Mouse (Mus musculus) spleen, postnatal 36 days (tissue): ENCODE data around the gene Olfr239.
"Not testable (repeated sequence)": the region's sequence is repeated elsewhere in the genome, so short reads cannot be mapped to it uniquely, and the experiment has no call there.

Experiments used
- DNase-seq, 2 experiments: peaks; one replicate each; pipeline ENCODE4 v3.0.0; 2022; ENCODE audit warnings: low spot score in 2 of 2, mixed read lengths in 1 of 2

Olfr239 gene

GRCm38 (mm10) chr17:33191002-33191401 is at the start of gene Olfr239:
Olfr239 (plus strand) TSS chr17:33191302.
- DNase-seq = not testable (repeated sequence)

DNA sequence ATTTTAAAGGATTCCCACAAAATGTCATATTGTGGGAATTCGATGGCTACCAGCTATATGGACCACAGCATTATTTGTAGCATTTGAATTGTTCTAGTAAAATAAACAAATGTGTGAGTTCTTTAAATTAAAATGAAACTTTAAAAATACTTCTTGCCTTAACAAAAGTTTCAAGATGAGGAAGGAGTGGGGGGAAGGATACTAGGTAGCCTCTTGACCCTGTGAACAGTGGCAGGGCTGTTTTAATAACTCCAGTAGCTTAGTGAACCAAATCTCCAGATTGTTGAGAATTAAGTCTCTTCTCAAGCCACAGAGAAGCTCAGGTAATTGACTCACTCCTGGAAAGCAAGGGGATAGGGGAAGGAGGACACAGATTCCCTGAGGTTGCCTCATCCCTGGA is 23.0 kb upstream of the Olfr239 start, which contains the start of gene Olfr55:
Olfr55 (plus strand) TSS at position 301 of the 400 bp plus-strand sequence.
- DNase-seq = not testable (repeated sequence)

DNA sequence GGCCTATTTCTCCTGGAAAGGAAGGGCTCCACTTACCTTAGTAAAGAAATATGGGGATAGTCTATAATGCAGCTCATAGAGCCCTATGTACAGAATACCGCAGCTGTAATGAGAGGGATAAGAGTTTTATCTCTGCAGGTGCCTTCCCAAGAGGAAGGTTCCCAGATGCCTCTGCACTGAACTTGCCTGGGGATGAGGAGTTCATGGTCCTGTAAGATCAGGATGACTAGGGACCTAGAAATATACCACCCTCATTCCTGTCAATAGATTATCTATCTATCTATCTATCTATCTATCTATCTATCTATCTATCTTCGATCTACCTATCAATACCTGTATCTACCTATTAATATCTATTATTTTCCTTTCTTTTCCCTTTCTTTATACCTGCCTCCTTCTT is 30.5 kb downstream of the Olfr239 start, which contains the start of gene Olfr1564:
Olfr1564 (minus strand) TSS at position 101 of the 400 bp plus-strand sequence.
- no peak for DNase-seq

DNA sequence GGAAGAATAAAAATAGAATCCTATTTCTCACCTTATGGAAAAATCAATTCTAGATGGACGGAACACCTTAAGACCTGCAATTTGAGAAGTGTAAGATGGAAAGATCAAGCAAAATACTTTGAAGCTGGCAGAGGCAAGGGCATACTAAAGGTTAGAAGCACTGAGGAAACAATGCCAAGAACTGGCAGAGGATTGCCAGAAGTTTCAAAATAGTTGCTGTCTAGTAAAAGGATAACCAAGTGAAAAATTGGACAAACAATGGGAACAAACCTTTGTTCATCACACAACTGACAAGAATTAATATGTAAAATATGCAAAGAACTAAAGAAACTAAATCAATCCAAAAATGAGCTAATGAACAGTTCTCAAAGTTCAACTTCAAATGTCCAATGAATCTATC is 45.5 kb downstream of the Olfr239 start:
- not testable (repeated sequence) for DNase-seq
